Mouse (Mus musculus): ENCODE data around the gene Myh7b. TPM values are rescaled to one million over a fixed set of nuclear protein-coding genes. Genes with fewer than 3 reads are reported as not detected.

The Myh7b gene
- total and polyA plus RNA-seq, 2 experiments from 2014 or later, result 3.1 to 3.4 TPM

GRCm38 (mm10) chr2:155663097-155663496 is 52.1 kb downstream of the Myh7b start:
- no peaks in the 10 kb centered on the region for H3K4me1 ChIP-seq (ENCODE audit: insufficient read depth, low read length)
- no peaks in the 10 kb centered on the region for H3K9me3 ChIP-seq (ENCODE audit: low read length)
- H3K27ac ChIP-seq, result no peak overlapping the region
- no peak overlapping the region for H3K9ac ChIP-seq (replicated peaks; ENCODE audit: low read length)
- peak; percentile 81 for TF ChIP-seq CTCF (IDR thresholded peaks at IDR 0.05; ENCODE audit: low read depth)
- no peak overlapping the region for H3K4me3 ChIP-seq (ENCODE audit: low read length)
- peak; percentile 88 for DNase-seq (ENCODE audit: low spot score)
- 16% methylated on average over 5 of the region's 5 CpGs for WGBS
- no peak overlapping the region for H3K4me2 ChIP-seq (ENCODE audit: low read depth, low read length)
- no peaks in the 10 kb centered on the region for H3K27me3 ChIP-seq (ENCODE audit: insufficient read depth, low read length)
- peak; percentile 62; the same call in 1 of the 2 replicates for ATAC-seq
- H3K36me3 ChIP-seq (ENCODE audit: insufficient read depth, low read length), result peaks cover 45% of the 10 kb centered on the region

GRCm38 (mm10) chr2:155663910-155664460 is 53.0 kb downstream of the Myh7b start:
- no peaks in the 10 kb centered on the region for H3K27me3 ChIP-seq (ENCODE audit: insufficient read depth, low read length)
- no peak overlapping the region for H3K4me3 ChIP-seq (ENCODE audit: low read length)
- no peak for DNase-seq (ENCODE audit: low spot score)
- no peaks in the 10 kb centered on the region for H3K4me1 ChIP-seq (ENCODE audit: insufficient read depth, low read length)
- H3K9ac ChIP-seq (replicated peaks; ENCODE audit: low read length), result no peak overlapping the region
- H3K9me3 ChIP-seq (ENCODE audit: low read length), result no peaks in the 10 kb centered on the region
- WGBS, result 80% methylated on average over 6 of the region's 6 CpGs
- TF ChIP-seq CTCF (IDR thresholded peaks at IDR 0.05; ENCODE audit: low read depth), result no peak
- no peak overlapping the region for H3K27ac ChIP-seq
- H3K36me3 ChIP-seq (ENCODE audit: insufficient read depth, low read length), result peaks cover 40% of the 10 kb centered on the region
- ATAC-seq, result no peak
- no peak overlapping the region for H3K4me2 ChIP-seq (ENCODE audit: low read depth, low read length)

GRCm38 (mm10) chr2:155667881-155668280 is 56.9 kb downstream of the Myh7b start:
- Histone ChIP-seq H3K27me3 (ENCODE audit: insufficient read depth, low read length) (no peaks in the 10 kb centered on the region), H3K9me3 (ENCODE audit: low read length) (no peaks in the 10 kb centered on the region), H3K36me3 (ENCODE audit: insufficient read depth, low read length) (peaks cover 34% of the 10 kb centered on the region), H3K4me2 (ENCODE audit: low read depth, low read length) (no peak overlapping the region), H3K4me1 (ENCODE audit: insufficient read depth, low read length) (no peaks in the 10 kb centered on the region), H3K4me3 (ENCODE audit: low read length) (no peak overlapping the region), H3K27ac (no peak overlapping the region), H3K9ac (replicated peaks; ENCODE audit: low read length) (no peak overlapping the region)
- no peak for TF ChIP-seq CTCF (IDR thresholded peaks at IDR 0.05; ENCODE audit: low read depth)
- DNase-seq (ENCODE audit: low spot score), result no peak
- no peak for ATAC-seq
- 96% methylated on average over 8 of the region's 8 CpGs for WGBS

GRCm38 (mm10) chr2:155668461-155668860 is 57.4 kb downstream of the Myh7b start:
- Histone ChIP-seq H3K27me3 (ENCODE audit: insufficient read depth, low read length) (no peaks in the 10 kb centered on the region), H3K4me1 (ENCODE audit: insufficient read depth, low read length) (no peaks in the 10 kb centered on the region), H3K9ac (replicated peaks; ENCODE audit: low read length) (no peak overlapping the region), H3K9me3 (ENCODE audit: low read length) (no peaks in the 10 kb centered on the region), H3K36me3 (ENCODE audit: insufficient read depth, low read length) (peaks cover 31% of the 10 kb centered on the region), H3K4me2 (ENCODE audit: low read depth, low read length) (no peak overlapping the region), H3K27ac (no peak overlapping the region), H3K4me3 (ENCODE audit: low read length) (no peak overlapping the region)
- DNase-seq (ENCODE audit: low spot score) (peak; percentile 40), ATAC-seq (no peak)
- WGBS, result 83% methylated on average over 4 of the region's 4 CpGs
- peak; percentile 53 for TF ChIP-seq CTCF (IDR thresholded peaks at IDR 0.05; ENCODE audit: low read depth)

DNA sequence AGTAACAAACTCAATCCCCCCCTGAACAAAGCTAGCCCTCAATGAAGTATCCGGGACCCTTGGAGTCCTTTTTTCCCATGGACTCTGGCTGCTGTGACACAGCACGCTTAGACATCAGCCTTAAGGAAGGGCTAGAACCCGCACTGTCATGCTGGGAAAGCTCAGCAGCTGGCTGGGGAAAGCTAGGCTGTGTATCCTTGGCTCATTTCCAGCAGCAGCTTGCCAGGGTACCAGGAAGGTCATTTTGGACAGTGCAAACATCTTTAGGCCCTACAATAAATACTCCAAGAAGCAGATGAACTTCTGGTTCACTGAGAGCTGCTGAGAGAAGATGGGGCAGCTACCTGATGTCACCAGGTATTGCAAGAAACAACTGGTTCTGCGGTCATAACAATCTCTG is 60.2 kb downstream of the Myh7b start:
- DNase-seq (ENCODE audit: low spot score) (peak; percentile 53), ATAC-seq (no peak)
- TF ChIP-seq CTCF (IDR thresholded peaks at IDR 0.05; ENCODE audit: low read depth), result no peak
- Histone ChIP-seq H3K27ac (no peak overlapping the region), H3K9me3 (ENCODE audit: low read length) (no peaks in the 10 kb centered on the region), H3K4me2 (ENCODE audit: low read depth, low read length) (no peak overlapping the region), H3K9ac (replicated peaks; ENCODE audit: low read length) (no peak overlapping the region), H3K36me3 (ENCODE audit: insufficient read depth, low read length) (peaks cover 16% of the 10 kb centered on the region), H3K27me3 (ENCODE audit: insufficient read depth, low read length) (no peaks in the 10 kb centered on the region), H3K4me1 (ENCODE audit: insufficient read depth, low read length) (no peaks in the 10 kb centered on the region), H3K4me3 (ENCODE audit: low read length) (no peak overlapping the region)
- 56% methylated on average over 4 of the region's 4 CpGs for WGBS

GRCm38 (mm10) chr2:155673546-155673945 is 62.5 kb downstream of the Myh7b start:
- no peak overlapping the region for H3K4me3 ChIP-seq (ENCODE audit: low read length)
- no peaks in the 10 kb centered on the region for H3K9me3 ChIP-seq (ENCODE audit: low read length)
- no peak overlapping the region for H3K4me2 ChIP-seq (ENCODE audit: low read depth, low read length)
- WGBS, result 20% methylated on average over 2 of the region's 2 CpGs
- H3K27me3 ChIP-seq (ENCODE audit: insufficient read depth, low read length), result no peaks in the 10 kb centered on the region
- DNase-seq (ENCODE audit: low spot score) (peak; percentile 76), ATAC-seq (no peak)
- no peak overlapping the region for H3K27ac ChIP-seq
- H3K36me3 ChIP-seq (ENCODE audit: insufficient read depth, low read length), result peaks cover 12% of the 10 kb centered on the region
- TF ChIP-seq CTCF (IDR thresholded peaks at IDR 0.05; ENCODE audit: low read depth), result peak; percentile 68
- no peak overlapping the region for H3K9ac ChIP-seq (replicated peaks; ENCODE audit: low read length)
- no peaks in the 10 kb centered on the region for H3K4me1 ChIP-seq (ENCODE audit: insufficient read depth, low read length)

- ATAC-seq (no peak), DNase-seq (ENCODE audit: low spot score) (no peak)
- H3K9ac ChIP-seq (replicated peaks; ENCODE audit: low read length), result no peak overlapping the region
- H3K9me3 ChIP-seq (ENCODE audit: low read length), result no peaks in the 10 kb centered on the region
- no peak overlapping the region for H3K4me2 ChIP-seq (ENCODE audit: low read depth, low read length)
- 57% methylated on average over 4 of the region's 4 CpGs for WGBS
- no peaks in the 10 kb centered on the region for H3K27me3 ChIP-seq (ENCODE audit: insufficient read depth, low read length)
- H3K4me3 ChIP-seq (ENCODE audit: low read length), result no peak overlapping the region
- H3K36me3 ChIP-seq (ENCODE audit: insufficient read depth, low read length), result peaks cover 12% of the 10 kb centered on the region
- H3K27ac ChIP-seq, result no peak overlapping the region
- no peak for TF ChIP-seq CTCF (IDR thresholded peaks at IDR 0.05; ENCODE audit: low read depth)
- H3K4me1 ChIP-seq (ENCODE audit: insufficient read depth, low read length), result peaks cover 5% of the 10 kb centered on the region; the same call in 1 of the 2 replicates
Measured at GRCm38 (mm10) chr2:155675118-155675517, 64.1 kb downstream of the Myh7b start.
